Mouse (Mus musculus): ENCODE data around the gene Mchr1.

Mchr1 gene

GRCm38 (mm10) chr15:81228258-81228657, 7.0 kb upstream of the Mchr1 start:
- no peak for DNase-seq

GRCm38 (mm10) chr15:81229791-81230190, 5.5 kb upstream of the Mchr1 start:
- no peak for DNase-seq

GRCm38 (mm10) chr15:81231325-81231724, 4.0 kb upstream of the Mchr1 start:
- no peak for DNase-seq

GRCm38 (mm10) chr15:81236062-81236461, 763 bp downstream of the Mchr1 start:
- DNase-seq: no peak

GRCm38 (mm10) chr15:81237471-81237870, 2.2 kb downstream of the Mchr1 start:
- no peak for DNase-seq

GRCm38 (mm10) chr15:81239261-81239660, 4.0 kb downstream of the Mchr1 start:
- peak; percentile 35 for DNase-seq

GRCm38 (mm10) chr15:81239794-81240343, 4.6 kb downstream of the Mchr1 start:
- no peak for DNase-seq

GRCm38 (mm10) chr15:81246890-81247289, 11.6 kb downstream of the Mchr1 start:
- no peak for DNase-seq

- DNase-seq: peak; percentile 19
Measured at GRCm38 (mm10) chr15:81247583-81248340, 12.5 kb downstream of the Mchr1 start.

- DNase-seq: no peak
Measured at GRCm38 (mm10) chr15:81248341-81248679, 13.0 kb downstream of the Mchr1 start.

GRCm38 (mm10) chr15:81248951-81249579, 13.8 kb downstream of the Mchr1 start:
- no peak for DNase-seq

- no peak for DNase-seq
Measured at GRCm38 (mm10) chr15:81252626-81253174, 17.4 kb downstream of the Mchr1 start.

- no peak for DNase-seq
Measured at GRCm38 (mm10) chr15:81253585-81253984, 18.3 kb downstream of the Mchr1 start.

GRCm38 (mm10) chr15:81254113-81254640, 18.9 kb downstream of the Mchr1 start:
- DNase-seq: no peak

- no peak for DNase-seq
Measured at GRCm38 (mm10) chr15:81255063-81255462, 19.8 kb downstream of the Mchr1 start.

GRCm38 (mm10) chr15:81258296-81258695, 23.0 kb downstream of the Mchr1 start:
- DNase-seq: no peak

- DNase-seq: no peak
Measured at GRCm38 (mm10) chr15:81259304-81259703, 24.0 kb downstream of the Mchr1 start.

- DNase-seq: no peak
Measured at GRCm38 (mm10) chr15:81260208-81260607, 24.9 kb downstream of the Mchr1 start.

- DNase-seq: no peak
Measured at GRCm38 (mm10) chr15:81264392-81265095, 29.2 kb downstream of the Mchr1 start.

- no peak for DNase-seq
Measured at GRCm38 (mm10) chr15:81267416-81267815, 32.1 kb downstream of the Mchr1 start.

- DNase-seq: no peak
Measured at GRCm38 (mm10) chr15:81272305-81273053, 37.2 kb downstream of the Mchr1 start.

GRCm38 (mm10) chr15:81273361-81273760, 38.1 kb downstream of the Mchr1 start:
- DNase-seq: no peak
